Mouse (Mus musculus): ENCODE measurements at regions not wholly inside any gene's neighbourhood (a gene's known extent, or its start where the extent isn't known, plus 50 kb on each side); places are given as distances from the start of the nearest gene placed in this dataset.

DNA sequence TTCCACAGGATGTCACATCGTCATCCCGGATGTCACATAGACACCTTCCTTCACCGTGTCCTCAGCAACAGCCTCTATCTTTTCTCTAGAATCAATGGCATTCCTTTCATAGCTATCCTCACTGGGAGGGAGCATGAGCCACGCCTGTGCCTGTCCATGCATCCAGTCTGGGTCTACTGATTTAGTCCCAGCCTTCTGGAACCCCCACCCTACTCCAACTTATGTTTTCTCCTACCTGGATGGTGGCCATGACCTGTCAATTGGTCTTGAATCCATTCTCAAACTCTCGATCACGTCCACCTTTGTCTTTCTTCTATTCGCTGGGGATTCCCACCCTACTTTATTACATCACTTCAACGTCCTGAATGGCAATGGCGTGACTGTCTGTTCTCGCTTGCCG is 428.3 kb downstream of the Zfp704 start:
- Histone ChIP-seq H3K9me3 (replicated peaks; ENCODE audit: control insufficient read depth, insufficient read depth, low read length, poor library complexity, severe bottlenecking) (no peaks in the 10 kb centered on the region), H3K36me3 (ENCODE audit: control insufficient read depth, insufficient read depth, low read length, poor library complexity, severe bottlenecking) (no peaks in the 10 kb centered on the region), H3K9ac (ENCODE audit: low read depth, poor library complexity, severe bottlenecking) (no peak overlapping the region), H3K27me3 (ENCODE audit: control insufficient read depth, insufficient read depth, low read length, poor library complexity, severe bottlenecking) (no peaks in the 10 kb centered on the region), H3K4me3 (ENCODE audit: low read depth, low read length) (no peak overlapping the region), H3K4me1 (ENCODE audit: control insufficient read depth, insufficient read depth, low read length) (no peaks in the 10 kb centered on the region), H3K27ac (ENCODE audit: insufficient read depth, low read length) (no peak overlapping the region)
- TF ChIP-seq EP300 (IDR thresholded peaks at IDR 0.05; ENCODE audit: insufficient read depth, low read depth, low read length): no peak
- no peak for TF ChIP-seq CTCF (IDR thresholded peaks at IDR 0.05; ENCODE audit: low read depth, low read length)
- no peak for TF ChIP-seq POLR2A (IDR thresholded peaks at IDR 0.05; ENCODE audit: insufficient read depth, low read length)

DNA sequence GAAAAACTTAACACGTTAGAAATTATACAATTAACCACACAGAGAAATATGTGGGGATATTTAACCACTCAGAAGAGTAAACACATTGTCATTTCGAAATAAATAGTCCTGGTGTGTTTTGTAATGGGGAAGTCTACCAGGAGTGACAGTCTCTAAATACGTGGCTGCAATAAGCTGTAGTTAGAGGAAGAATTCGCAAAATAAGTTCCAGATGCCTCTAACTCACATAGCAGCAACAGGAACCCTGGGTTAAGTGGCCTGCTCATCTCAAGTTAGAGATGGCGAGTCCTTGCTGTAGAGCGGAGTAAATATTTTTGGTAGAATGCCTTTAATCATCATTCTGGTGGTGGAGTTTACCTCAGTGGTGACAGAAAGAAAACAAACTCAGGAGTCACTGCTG is 430.2 kb downstream of the Zfp704 start:
- no peak overlapping the region for H3K9ac ChIP-seq (ENCODE audit: low read depth, poor library complexity, severe bottlenecking)
- no peaks in the 10 kb centered on the region for H3K36me3 ChIP-seq (ENCODE audit: control insufficient read depth, insufficient read depth, low read length, poor library complexity, severe bottlenecking)
- H3K27ac ChIP-seq (ENCODE audit: insufficient read depth, low read length): no peak overlapping the region
- no peak for TF ChIP-seq CTCF (IDR thresholded peaks at IDR 0.05; ENCODE audit: low read depth, low read length)
- TF ChIP-seq EP300 (IDR thresholded peaks at IDR 0.05; ENCODE audit: insufficient read depth, low read depth, low read length): no peak
- TF ChIP-seq POLR2A (IDR thresholded peaks at IDR 0.05; ENCODE audit: insufficient read depth, low read length): no peak
- no peaks in the 10 kb centered on the region for H3K9me3 ChIP-seq (replicated peaks; ENCODE audit: control insufficient read depth, insufficient read depth, low read length, poor library complexity, severe bottlenecking)
- H3K27me3 ChIP-seq (ENCODE audit: control insufficient read depth, insufficient read depth, low read length, poor library complexity, severe bottlenecking): no peaks in the 10 kb centered on the region
- H3K4me3 ChIP-seq (ENCODE audit: low read depth, low read length): no peak overlapping the region
- no peaks in the 10 kb centered on the region for H3K4me1 ChIP-seq (ENCODE audit: control insufficient read depth, insufficient read depth, low read length)

DNA sequence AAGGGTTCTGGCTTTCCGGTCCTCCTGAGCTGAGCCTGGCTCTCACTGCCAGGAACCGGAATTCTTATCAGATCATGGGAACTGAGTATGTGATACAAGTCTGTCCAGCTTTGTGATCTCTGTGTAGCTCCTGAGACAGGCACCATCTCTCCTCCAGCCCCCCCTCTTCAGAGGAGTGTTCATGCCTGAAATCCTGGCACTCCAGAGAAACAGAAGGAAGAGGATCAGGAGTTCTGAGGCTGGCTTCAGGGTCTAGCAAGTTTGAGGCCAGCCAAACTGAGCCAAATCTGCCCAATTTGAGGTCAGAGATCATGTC is 435.4 kb downstream of the Zfp704 start:
- TF ChIP-seq POLR2A (IDR thresholded peaks at IDR 0.05; ENCODE audit: insufficient read depth, low read length) (no peak), CTCF (IDR thresholded peaks at IDR 0.05; ENCODE audit: low read depth, low read length) (no peak), EP300 (IDR thresholded peaks at IDR 0.05; ENCODE audit: insufficient read depth, low read depth, low read length) (no peak)
- no peak overlapping the region for H3K27ac ChIP-seq (ENCODE audit: insufficient read depth, low read length)

DNA sequence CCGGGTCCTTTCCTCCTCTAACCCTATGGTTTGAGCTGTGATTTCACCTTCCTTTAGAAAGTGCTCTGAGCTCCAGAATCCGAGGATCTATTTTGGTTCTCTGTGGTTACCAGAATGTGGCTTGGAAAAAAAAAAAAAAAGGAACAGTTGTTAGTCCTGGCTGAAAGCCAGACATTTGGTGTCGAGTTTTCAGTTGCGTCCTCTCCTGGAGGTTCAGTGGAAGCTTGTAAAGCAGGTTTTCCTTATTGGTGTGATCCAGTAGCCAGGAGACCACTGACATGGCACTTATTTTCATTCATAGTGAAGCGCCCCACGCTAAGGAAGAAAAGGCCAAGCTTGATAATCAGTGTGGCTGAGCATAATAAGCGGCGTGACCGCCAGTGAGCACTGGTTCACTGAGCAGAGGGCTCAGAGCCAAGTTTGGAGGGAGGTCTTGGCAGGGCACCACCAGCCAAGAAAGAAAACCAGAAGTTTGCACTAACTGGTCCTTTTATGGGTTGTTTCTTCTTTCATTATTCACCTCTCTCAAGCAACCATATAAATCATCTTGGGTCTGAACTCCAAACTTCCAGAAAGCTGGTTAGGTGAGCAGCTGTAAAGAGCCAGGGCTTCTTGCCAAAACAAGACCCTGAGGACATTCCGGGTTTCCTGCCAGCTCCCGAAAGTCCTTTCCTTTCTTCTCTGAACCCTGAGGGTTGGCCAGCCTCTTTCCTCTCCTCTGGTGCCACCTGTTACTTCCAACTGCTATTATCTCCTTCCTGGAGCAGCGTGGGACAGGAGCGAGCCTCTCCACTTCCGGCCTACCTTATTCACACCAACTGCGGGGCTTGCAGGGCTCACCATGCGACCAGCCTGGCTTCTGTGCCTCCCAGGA is 436.0 kb downstream of the Zfp704 start:
- H3K9me3 ChIP-seq (replicated peaks; ENCODE audit: control insufficient read depth, insufficient read depth, low read length, poor library complexity, severe bottlenecking): 0 out of 2 replicates have a peak, but pooled peaks cover 2% of the 10 kb centered on the region
- H3K4me3 ChIP-seq (ENCODE audit: low read depth, low read length): no peak overlapping the region
- TF ChIP-seq POLR2A (IDR thresholded peaks at IDR 0.05; ENCODE audit: insufficient read depth, low read length): no peak
- no peak for TF ChIP-seq EP300 (IDR thresholded peaks at IDR 0.05; ENCODE audit: insufficient read depth, low read depth, low read length)
- no peak for TF ChIP-seq CTCF (IDR thresholded peaks at IDR 0.05; ENCODE audit: low read depth, low read length)
- H3K9ac ChIP-seq (ENCODE audit: low read depth, poor library complexity, severe bottlenecking): no peak overlapping the region
- H3K27me3 ChIP-seq (ENCODE audit: control insufficient read depth, insufficient read depth, low read length, poor library complexity, severe bottlenecking): no peaks in the 10 kb centered on the region
- H3K36me3 ChIP-seq (ENCODE audit: control insufficient read depth, insufficient read depth, low read length, poor library complexity, severe bottlenecking): no peaks in the 10 kb centered on the region
- H3K27ac ChIP-seq (ENCODE audit: insufficient read depth, low read length): no peak overlapping the region
- H3K4me1 ChIP-seq (ENCODE audit: control insufficient read depth, insufficient read depth, low read length): no peaks in the 10 kb centered on the region

More for the DNA sequence above, 435.4 kb downstream of the Zfp704 start:
- Histone ChIP-seq H3K9ac (ENCODE audit: low read depth, poor library complexity, severe bottlenecking) (no peak overlapping the region), H3K4me1 (ENCODE audit: control insufficient read depth, insufficient read depth, low read length) (no peaks in the 10 kb centered on the region), H3K27me3 (ENCODE audit: control insufficient read depth, insufficient read depth, low read length, poor library complexity, severe bottlenecking) (no peaks in the 10 kb centered on the region), H3K4me3 (ENCODE audit: low read depth, low read length) (no peak overlapping the region), H3K9me3 (replicated peaks; ENCODE audit: control insufficient read depth, insufficient read depth, low read length, poor library complexity, severe bottlenecking) (0 out of 2 replicates have a peak, but pooled peaks cover 2% of the 10 kb centered on the region), H3K36me3 (ENCODE audit: control insufficient read depth, insufficient read depth, low read length, poor library complexity, severe bottlenecking) (no peaks in the 10 kb centered on the region)

DNA sequence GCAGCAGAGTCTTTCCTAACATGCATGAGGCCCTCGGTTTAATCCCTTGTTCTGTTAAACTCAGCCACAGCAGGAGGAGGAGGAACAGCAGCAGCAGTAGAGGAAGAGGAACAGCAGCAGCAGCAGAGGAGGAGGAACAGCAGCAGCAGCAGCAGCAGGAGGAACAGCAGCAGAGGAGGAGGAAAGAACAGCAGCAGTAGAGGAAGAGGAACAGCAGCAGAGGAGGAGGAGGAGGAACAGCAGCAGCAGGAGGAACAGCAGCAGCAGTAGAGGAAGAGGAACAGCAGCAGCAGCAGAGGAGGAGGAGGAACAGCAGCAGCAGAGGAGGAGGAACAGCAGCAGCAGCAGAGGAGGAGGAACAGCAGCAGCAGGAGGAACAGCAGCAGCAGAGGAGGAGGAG is 437.9 kb downstream of the Zfp704 start:
- H3K9ac ChIP-seq (ENCODE audit: low read depth, poor library complexity, severe bottlenecking): no peak overlapping the region
- no peak for TF ChIP-seq CTCF (IDR thresholded peaks at IDR 0.05; ENCODE audit: low read depth, low read length)
- no peak for TF ChIP-seq EP300 (IDR thresholded peaks at IDR 0.05; ENCODE audit: insufficient read depth, low read depth, low read length)
- no peak for TF ChIP-seq POLR2A (IDR thresholded peaks at IDR 0.05; ENCODE audit: insufficient read depth, low read length)
- no peak overlapping the region for H3K4me3 ChIP-seq (ENCODE audit: low read depth, low read length)
- H3K4me1 ChIP-seq (ENCODE audit: control insufficient read depth, insufficient read depth, low read length): no peaks in the 10 kb centered on the region
- H3K36me3 ChIP-seq (ENCODE audit: control insufficient read depth, insufficient read depth, low read length, poor library complexity, severe bottlenecking): no peaks in the 10 kb centered on the region
- H3K27ac ChIP-seq (ENCODE audit: insufficient read depth, low read length): no peak overlapping the region
- no peaks in the 10 kb centered on the region for H3K27me3 ChIP-seq (ENCODE audit: control insufficient read depth, insufficient read depth, low read length, poor library complexity, severe bottlenecking)
- 0 out of 2 replicates have a peak, but pooled peaks cover 2% of the 10 kb centered on the region for H3K9me3 ChIP-seq (replicated peaks; ENCODE audit: control insufficient read depth, insufficient read depth, low read length, poor library complexity, severe bottlenecking)

DNA sequence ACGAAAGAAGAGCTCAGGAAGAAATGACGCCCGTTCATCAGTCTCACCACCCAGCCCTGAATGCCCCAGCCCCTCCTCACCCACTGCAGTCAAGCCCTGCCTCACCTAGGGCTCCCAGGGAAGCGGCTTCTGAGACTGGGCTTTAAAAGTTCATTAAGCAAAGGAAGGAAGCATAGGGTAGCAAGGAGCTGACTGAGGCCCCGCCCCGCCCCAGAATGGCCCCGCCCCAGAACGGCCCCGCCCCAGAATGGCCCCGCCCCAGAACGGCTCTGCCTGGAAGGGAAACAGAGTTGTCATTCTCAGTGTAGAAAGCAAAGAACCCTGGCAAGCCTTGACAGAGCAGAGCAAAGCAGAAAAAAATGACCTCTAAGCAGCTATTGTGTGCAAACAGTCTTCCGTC is 440.9 kb downstream of the Zfp704 start:
- Histone ChIP-seq H3K9ac (ENCODE audit: low read depth, poor library complexity, severe bottlenecking) (no peak overlapping the region), H3K36me3 (ENCODE audit: control insufficient read depth, insufficient read depth, low read length, poor library complexity, severe bottlenecking) (no peaks in the 10 kb centered on the region), H3K27me3 (ENCODE audit: control insufficient read depth, insufficient read depth, low read length, poor library complexity, severe bottlenecking) (no peaks in the 10 kb centered on the region), H3K4me1 (ENCODE audit: control insufficient read depth, insufficient read depth, low read length) (no peaks in the 10 kb centered on the region), H3K9me3 (replicated peaks; ENCODE audit: control insufficient read depth, insufficient read depth, low read length, poor library complexity, severe bottlenecking) (0 out of 2 replicates have a peak, but pooled peaks cover 2% of the 10 kb centered on the region), H3K27ac (ENCODE audit: insufficient read depth, low read length) (no peak overlapping the region), H3K4me3 (ENCODE audit: low read depth, low read length) (no peak overlapping the region)
- TF ChIP-seq POLR2A (IDR thresholded peaks at IDR 0.05; ENCODE audit: insufficient read depth, low read length) (no peak), CTCF (IDR thresholded peaks at IDR 0.05; ENCODE audit: low read depth, low read length) (no peak), EP300 (IDR thresholded peaks at IDR 0.05; ENCODE audit: insufficient read depth, low read depth, low read length) (no peak)

Data from ES-Bruce4 (cell line).